Mouse (Mus musculus): ENCODE measurements around the gene Becn1. TPM values are rescaled to one million over a fixed set of nuclear protein-coding genes. Genes with fewer than 3 reads are reported as not detected.

Gene Becn1
- polyA plus RNA-seq, 2 experiments, result 60.5 to 86.2 TPM

GRCm38 (mm10) chr11:101278223-101279192, 23.6 kb downstream of the Becn1 start, which contains the start of the genes Cntd1 and Coa3:
Cntd1 (plus strand) TSS chr11:101279012.
Coa3 (minus strand) TSS chr11:101279114.
- TF ChIP-seq EP300 (IDR thresholded peaks at IDR 0.05; ENCODE audit: low read depth) (no peak; the same call in 1 of the 2 replicates), CTCF (IDR thresholded peaks at IDR 0.05; ENCODE audit: low read depth) (peak; percentile 7; the same call in 1 of the 2 replicates)
- Histone ChIP-seq H3K9me3 (ENCODE audit: control insufficient read depth, low read length) (no peaks in the 10 kb centered on the region), H3K27ac (peak within 1 kb of the TSS; percentile 68), H3K4me3 (ENCODE audit: insufficient read depth in 1 of 2, low read depth in 2 of 2, low read length in 2 of 2) (peak within 1 kb of the TSS; percentile 87 to 96), H3K9ac (replicated peaks) (peak within 1 kb of the TSS; percentile 82), H3K27me3 (ENCODE audit: control insufficient read depth, insufficient read depth, low read length) (no peaks in the 10 kb centered on the region; the same call in 1 of the 2 replicates), H3K36me3 (replicated peaks; ENCODE audit: control insufficient read depth, insufficient read depth, low read depth) (no peaks in the 10 kb centered on the region; the same call in 1 of the 2 replicates), H3K4me2 (ENCODE audit: low read depth) (peak within 1 kb of the TSS; percentile 93), H3K4me1 (replicated peaks; ENCODE audit: control insufficient read depth in 2 of 2, insufficient read depth in 2 of 2, low read length in 1 of 2) (peaks cover 10 to 19% of the 10 kb centered on the region in 2 experiments)
- 2% methylated on average over 45 of the region's 45 CpGs for WGBS (ENCODE audit: insufficient replicate concordance)
- ATAC-seq (ENCODE audit: insufficient read depth), result peak; percentile 90
- DNase-seq (ENCODE audit: low read depth in 3 of 3, low spot score in 3 of 3), result peak; percentile 80 to 81 (median 80)

GRCm38 (mm10) chr11:101277381-101278222, 24.5 kb downstream of the Becn1 start:
- ATAC-seq (ENCODE audit: insufficient read depth), result peak; percentile 16; the same call in 1 of the 2 replicates
- Histone ChIP-seq H3K9me3 (ENCODE audit: control insufficient read depth, low read length) (no peaks in the 10 kb centered on the region), H3K4me3 (ENCODE audit: insufficient read depth in 1 of 2, low read depth in 2 of 2, low read length in 2 of 2) (peak overlapping the region; percentile 87 to 96), H3K9ac (replicated peaks) (peak overlapping the region; percentile 82), H3K27me3 (ENCODE audit: control insufficient read depth, insufficient read depth, low read length) (no peaks in the 10 kb centered on the region; the same call in 1 of the 2 replicates), H3K36me3 (replicated peaks; ENCODE audit: control insufficient read depth, insufficient read depth, low read depth) (no peaks in the 10 kb centered on the region; the same call in 1 of the 2 replicates), H3K4me2 (ENCODE audit: low read depth) (peak overlapping the region; percentile 93), H3K4me1 (replicated peaks; ENCODE audit: control insufficient read depth in 2 of 2, insufficient read depth in 2 of 2, low read length in 1 of 2) (peaks cover 10 to 19% of the 10 kb centered on the region in 2 experiments), H3K27ac (peak overlapping the region; percentile 68)
- TF ChIP-seq EP300 (IDR thresholded peaks at IDR 0.05; ENCODE audit: low read depth) (no peak), CTCF (IDR thresholded peaks at IDR 0.05; ENCODE audit: low read depth) (no peak)
- DNase-seq (ENCODE audit: low read depth in 3 of 3, low spot score in 3 of 3), result no peak
- 40% methylated on average over 12 of the region's 12 CpGs for WGBS (ENCODE audit: insufficient replicate concordance)

GRCm38 (mm10) chr11:101276319-101277070, 25.6 kb downstream of the Becn1 start:
- Histone ChIP-seq H3K27me3 (ENCODE audit: control insufficient read depth, insufficient read depth, low read length) (no peaks in the 10 kb centered on the region; the same call in 1 of the 2 replicates), H3K4me3 (ENCODE audit: insufficient read depth in 1 of 2, low read depth in 2 of 2, low read length in 2 of 2) (no peak overlapping the region), H3K9me3 (ENCODE audit: control insufficient read depth, low read length) (no peaks in the 10 kb centered on the region), H3K9ac (replicated peaks) (no peak overlapping the region), H3K27ac (no peak overlapping the region), H3K36me3 (replicated peaks; ENCODE audit: control insufficient read depth, insufficient read depth, low read depth) (no peaks in the 10 kb centered on the region; the same call in 1 of the 2 replicates), H3K4me1 (replicated peaks; ENCODE audit: control insufficient read depth in 2 of 2, insufficient read depth in 2 of 2, low read length in 1 of 2) (peaks cover 10 to 19% of the 10 kb centered on the region in 2 experiments), H3K4me2 (ENCODE audit: low read depth) (no peak overlapping the region)
- ATAC-seq (ENCODE audit: insufficient read depth) (no peak), DNase-seq (ENCODE audit: low read depth in 3 of 3, low spot score in 3 of 3) (no peak)
- 64% methylated on average over 27 of the region's 27 CpGs for WGBS (ENCODE audit: insufficient replicate concordance)
- TF ChIP-seq CTCF (IDR thresholded peaks at IDR 0.05; ENCODE audit: low read depth) (no peak), EP300 (IDR thresholded peaks at IDR 0.05; ENCODE audit: low read depth) (no peak)

GRCm38 (mm10) chr11:101275309-101275708, 26.8 kb downstream of the Becn1 start:
- TF ChIP-seq CTCF (IDR thresholded peaks at IDR 0.05; ENCODE audit: low read depth) (no peak), EP300 (IDR thresholded peaks at IDR 0.05; ENCODE audit: low read depth) (no peak)
- ATAC-seq (ENCODE audit: insufficient read depth), result no peak

More at GRCm38 (mm10) chr11:101275309-101275708, 26.8 kb downstream of the Becn1 start:
- H3K36me3 ChIP-seq (replicated peaks; ENCODE audit: control insufficient read depth, insufficient read depth, low read depth), result no peaks in the 10 kb centered on the region; the same call in 1 of the 2 replicates
- H3K9ac ChIP-seq (replicated peaks), result no peak overlapping the region
- WGBS (ENCODE audit: insufficient replicate concordance), result 69% methylated on average over 4 of the region's 4 CpGs
- no peaks in the 10 kb centered on the region for H3K9me3 ChIP-seq (ENCODE audit: control insufficient read depth, low read length)
- H3K27me3 ChIP-seq (ENCODE audit: control insufficient read depth, insufficient read depth, low read length), result no peaks in the 10 kb centered on the region; the same call in 1 of the 2 replicates
- H3K27ac ChIP-seq, result no peak overlapping the region
- no peak for DNase-seq (ENCODE audit: low read depth in 3 of 3, low spot score in 3 of 3)
- peaks cover 10 to 19% of the 10 kb centered on the region in 2 experiments for H3K4me1 ChIP-seq (replicated peaks; ENCODE audit: control insufficient read depth in 2 of 2, insufficient read depth in 2 of 2, low read length in 1 of 2)
- no peak overlapping the region for H3K4me2 ChIP-seq (ENCODE audit: low read depth)
- no peak overlapping the region for H3K4me3 ChIP-seq (ENCODE audit: insufficient read depth in 1 of 2, low read depth in 2 of 2, low read length in 2 of 2)
